Mouse (Mus musculus) limb, embryonic 12.5 days (tissue): ENCODE measurements around the gene Aco2. TPM values are rescaled to one million over a fixed set of nuclear protein-coding genes. Genes with fewer than 3 reads are reported as not detected.

Experiments used
- ATAC-seq: fragments of 200-750 bp; cut with Nextera tagmentation; 2 replicates; pipeline ENCODE4 v1.8.0; 2017; ENCODE audit warnings: low read depth, moderate TSS enrichment; ENCODE audit not compliant: insufficient number of reproducible peaks, insufficient read depth, low FRiP score, low TSS enrichment
- H3K27ac ChIP-seq: fragments of 300-500 bp; sonication (generic); 2 replicates; pipeline ENCODE4 v1.5.1; 2016; ENCODE audit warnings: mild to moderate bottlenecking, moderate library complexity
- H3K27me3 ChIP-seq: fragments of 300-500 bp; sonication (generic); 2 replicates; pipeline ENCODE4 v1.6.1; 2016; ENCODE audit warnings: mild to moderate bottlenecking, moderate library complexity
- H3K36me3 ChIP-seq: fragments of 300-500 bp; sonication (generic); 2 replicates; pipeline ENCODE4 v1.6.1; 2016; ENCODE audit warnings: mild to moderate bottlenecking, moderate library complexity
- H3K4me1 ChIP-seq: fragments of 300-500 bp; sonication (generic); replicated peaks from 2 replicates; pipeline ENCODE4 v1.6.1; 2016
- H3K4me2 ChIP-seq: fragments of 300-500 bp; sonication (generic); 2 replicates; pipeline ENCODE4 v1.6.1; 2016; ENCODE audit warnings: mild to moderate bottlenecking, moderate library complexity
- H3K4me3 ChIP-seq: fragments of 300-500 bp; sonication (generic); replicated peaks from 2 replicates; pipeline ENCODE4 v1.5.1; 2016; ENCODE audit warnings: mild to moderate bottlenecking
- H3K9ac ChIP-seq: fragments of 300-500 bp; sonication (generic); replicated peaks from 2 replicates; pipeline ENCODE4 v1.6.1; 2016; ENCODE audit warnings: mild to moderate bottlenecking, moderate library complexity
- H3K9me3 ChIP-seq: fragments of 300-500 bp; sonication (generic); 2 replicates; pipeline ENCODE4 v1.6.1; 2016; ENCODE audit warnings: mild to moderate bottlenecking, moderate library complexity
- WGBS: fragments of 180-500 bp; shearing (Covaris S2); methylation state at CpG from one replicate; pipeline ENCODE4 v1.1.7; 2016; 5-methylcytosine and 5-hydroxymethylcytosine counted together
- polyA plus RNA-seq: library from polyadenylated mRNA; unstranded; fragments of >200 nt; fragmentation: Nextera tagmentation; extraction: Ambion mirVana; gene quantifications from 2 replicates; pipeline ENCODE4 v1.2.1, GENCODE M21; 2016

The Aco2 gene
- polyA plus RNA-seq, 1 experiment from 2014 or later, result 139 TPM

- H3K27me3 ChIP-seq, result no peaks in the 10 kb centered on the region
- no peak overlapping the region for H3K4me2 ChIP-seq
- H3K9ac ChIP-seq, result no peak overlapping the region
- WGBS, result 88% methylated on average over 3 of the region's 3 CpGs
- H3K9me3 ChIP-seq, result no peaks in the 10 kb centered on the region
- peaks cover 35% of the 10 kb centered on the region for H3K36me3 ChIP-seq
- no peak overlapping the region for H3K27ac ChIP-seq
- H3K4me3 ChIP-seq, result no peak overlapping the region
- no peaks in the 10 kb centered on the region for H3K4me1 ChIP-seq
- ATAC-seq, result no peak
Observed at GRCm38 (mm10) chr15:81885418-81885934, 13.4 kb downstream of the Aco2 start.

GRCm38 (mm10) chr15:81886795-81887550 is 14.9 kb downstream of the Aco2 start:
- 91% methylated on average over 6 of the region's 6 CpGs for WGBS
- no peak for ATAC-seq
- no peaks in the 10 kb centered on the region for H3K27me3 ChIP-seq

GRCm38 (mm10) chr15:81889175-81889574 is 17.1 kb downstream of the Aco2 start:
- Histone ChIP-seq H3K27ac (no peak overlapping the region), H3K4me2 (no peak overlapping the region), H3K4me3 (no peak overlapping the region), H3K9me3 (no peaks in the 10 kb centered on the region), H3K9ac (no peak overlapping the region), H3K36me3 (peaks cover 63% of the 10 kb centered on the region), H3K27me3 (no peaks in the 10 kb centered on the region), H3K4me1 (no peaks in the 10 kb centered on the region)
- WGBS, result 93% methylated on average over 7 of the region's 7 CpGs
- ATAC-seq, result no peak

More at GRCm38 (mm10) chr15:81886795-81887550, 14.9 kb downstream of the Aco2 start:
- Histone ChIP-seq H3K9ac (no peak overlapping the region), H3K4me3 (no peak overlapping the region), H3K9me3 (no peaks in the 10 kb centered on the region), H3K4me2 (no peak overlapping the region), H3K36me3 (peaks cover 48% of the 10 kb centered on the region), H3K4me1 (no peaks in the 10 kb centered on the region), H3K27ac (no peak overlapping the region)

- Histone ChIP-seq H3K9ac (no peak overlapping the region), H3K27me3 (no peaks in the 10 kb centered on the region), H3K4me2 (no peak overlapping the region), H3K4me1 (no peaks in the 10 kb centered on the region), H3K4me3 (no peak overlapping the region), H3K36me3 (peaks cover 78% of the 10 kb centered on the region), H3K27ac (no peak overlapping the region), H3K9me3 (no peaks in the 10 kb centered on the region)
- 91% methylated on average over 7 of the region's 7 CpGs for WGBS
- no peak for ATAC-seq
Observed at GRCm38 (mm10) chr15:81891140-81891802, 19.2 kb downstream of the Aco2 start.

- no peak overlapping the region for H3K27ac ChIP-seq
- H3K4me2 ChIP-seq, result no peak overlapping the region
- ATAC-seq, result no peak
- WGBS, result 93% methylated on average over 8 of the region's 8 CpGs
- H3K9ac ChIP-seq, result no peak overlapping the region
- peaks cover 79% of the 10 kb centered on the region for H3K36me3 ChIP-seq
- H3K4me3 ChIP-seq, result no peak overlapping the region
- no peaks in the 10 kb centered on the region for H3K9me3 ChIP-seq
- H3K27me3 ChIP-seq, result no peaks in the 10 kb centered on the region
- no peaks in the 10 kb centered on the region for H3K4me1 ChIP-seq
Observed at GRCm38 (mm10) chr15:81891822-81892580, 19.9 kb downstream of the Aco2 start.

GRCm38 (mm10) chr15:81894002-81894401 is 21.9 kb downstream of the Aco2 start:
- H3K36me3 ChIP-seq, result peaks cover 87% of the 10 kb centered on the region
- H3K27ac ChIP-seq, result no peak overlapping the region
- ATAC-seq, result no peak
- H3K4me2 ChIP-seq, result no peak overlapping the region
- 87% methylated on average over 1 of the region's 1 CpGs for WGBS
- no peaks in the 10 kb centered on the region for H3K9me3 ChIP-seq
- H3K4me1 ChIP-seq, result no peaks in the 10 kb centered on the region
- H3K4me3 ChIP-seq, result no peak overlapping the region
- H3K9ac ChIP-seq, result no peak overlapping the region
- no peaks in the 10 kb centered on the region for H3K27me3 ChIP-seq

GRCm38 (mm10) chr15:81896407-81896806 is 24.3 kb downstream of the Aco2 start:
- Histone ChIP-seq H3K4me1 (no peaks in the 10 kb centered on the region), H3K36me3 (peaks cover 83% of the 10 kb centered on the region), H3K9ac (no peak overlapping the region), H3K27ac (no peak overlapping the region), H3K9me3 (no peaks in the 10 kb centered on the region), H3K4me3 (no peak overlapping the region), H3K27me3 (no peaks in the 10 kb centered on the region), H3K4me2 (no peak overlapping the region)
- WGBS, result 81% methylated on average over 2 of the region's 2 CpGs
- ATAC-seq, result no peak

GRCm38 (mm10) chr15:81897607-81898285 is 25.6 kb downstream of the Aco2 start:
- Histone ChIP-seq H3K9me3 (no peaks in the 10 kb centered on the region), H3K27ac (no peak overlapping the region), H3K4me2 (no peak overlapping the region), H3K9ac (no peak overlapping the region), H3K36me3 (peaks cover 84% of the 10 kb centered on the region), H3K4me3 (no peak overlapping the region), H3K27me3 (no peaks in the 10 kb centered on the region), H3K4me1 (no peaks in the 10 kb centered on the region)
- WGBS, result 92% methylated on average over 5 of the region's 5 CpGs
- ATAC-seq, result no peak

- H3K27ac ChIP-seq, result no peak overlapping the region
- H3K9ac ChIP-seq, result no peak overlapping the region
- no peak for ATAC-seq
- H3K36me3 ChIP-seq, result peaks cover 88% of the 10 kb centered on the region
- no peaks in the 10 kb centered on the region for H3K4me1 ChIP-seq
- H3K4me3 ChIP-seq, result no peak overlapping the region
- no peak overlapping the region for H3K4me2 ChIP-seq
- WGBS, result 90% methylated on average over 2 of the region's 2 CpGs
- H3K9me3 ChIP-seq, result no peaks in the 10 kb centered on the region
- no peaks in the 10 kb centered on the region for H3K27me3 ChIP-seq
Observed at GRCm38 (mm10) chr15:81898751-81899150, 26.6 kb downstream of the Aco2 start.

GRCm38 (mm10) chr15:81904939-81905338 is 32.8 kb downstream of the Aco2 start:
- Histone ChIP-seq H3K4me3 (no peak overlapping the region), H3K4me1 (no peaks in the 10 kb centered on the region), H3K9ac (no peak overlapping the region), H3K27me3 (no peaks in the 10 kb centered on the region), H3K4me2 (no peak overlapping the region), H3K27ac (no peak overlapping the region), H3K9me3 (no peaks in the 10 kb centered on the region), H3K36me3 (peaks cover 99% of the 10 kb centered on the region)
- no peak for ATAC-seq
- 36% methylated on average over 2 of the region's 2 CpGs for WGBS

GRCm38 (mm10) chr15:81907953-81908352 is 35.8 kb downstream of the Aco2 start:
- WGBS, result 92% methylated on average over 8 of the region's 8 CpGs
- Histone ChIP-seq H3K9ac (no peak overlapping the region), H3K27ac (no peak overlapping the region), H3K4me3 (no peak overlapping the region), H3K27me3 (no peaks in the 10 kb centered on the region), H3K36me3 (peaks cover 99% of the 10 kb centered on the region), H3K4me1 (no peaks in the 10 kb centered on the region), H3K9me3 (no peaks in the 10 kb centered on the region), H3K4me2 (no peak overlapping the region)
- no peak for ATAC-seq
